Mouse (Mus musculus) neural tube, embryonic 13.5 days (tissue): ENCODE measurements around the gene Sh3tc1. TPM values are rescaled to one million over a fixed set of nuclear protein-coding genes. Genes with fewer than 3 reads are reported as not detected.

Experiments
- ATAC-seq: fragments of 200-750 bp; cut with Nextera tagmentation; 2 replicates; pipeline ENCODE4 v1.8.0; 2017; ENCODE audit warnings: low read depth, mild to moderate bottlenecking, moderate TSS enrichment, moderate library complexity
- H3K27ac ChIP-seq: fragments of 300-500 bp; sonication (generic); replicated peaks from 2 replicates; pipeline ENCODE4 v1.5.1; 2015; ENCODE audit warnings: moderate library complexity, mild to moderate bottlenecking, inconsistent platforms
- H3K27me3 ChIP-seq: fragments of 300-500 bp; sonication (generic); 2 replicates; pipeline ENCODE4 v1.6.1; 2015; ENCODE audit warnings: mild to moderate bottlenecking, inconsistent platforms
- H3K36me3 ChIP-seq: fragments of 300-500 bp; sonication (generic); 2 replicates; pipeline ENCODE4 v1.6.1; 2015; ENCODE audit warnings: mild to moderate bottlenecking, inconsistent platforms
- H3K4me1 ChIP-seq: fragments of 300-500 bp; sonication (generic); replicated peaks from 2 replicates; pipeline ENCODE4 v1.6.1; 2015; ENCODE audit warnings: inconsistent platforms
- H3K4me2 ChIP-seq: fragments of 300-500 bp; sonication (generic); 2 replicates; pipeline ENCODE4 v1.6.1; 2015; ENCODE audit warnings: inconsistent platforms, mild to moderate bottlenecking, moderate library complexity
- H3K4me3 ChIP-seq: fragments of 300-500 bp; sonication (generic); 2 replicates; pipeline ENCODE4 v1.5.1; 2015; ENCODE audit warnings: mild to moderate bottlenecking, inconsistent platforms
- H3K9ac ChIP-seq: fragments of 300-500 bp; sonication (generic); 2 replicates; pipeline ENCODE4 v1.6.1; 2015; ENCODE audit warnings: moderate library complexity, mild to moderate bottlenecking, inconsistent platforms
- H3K9me3 ChIP-seq: fragments of 300-500 bp; sonication (generic); 2 replicates; pipeline ENCODE4 v1.6.1; 2016; ENCODE audit warnings: inconsistent platforms
- whole genome bisulfite sequencing: fragments of 180-500 bp; shearing (Covaris S2); methylation state at CpG from one replicate; pipeline ENCODE4 v1.1.7; 2015; 5-methylcytosine and 5-hydroxymethylcytosine counted together
- polyA plus RNA-seq: library from polyadenylated mRNA; unstranded; fragments of >200 nt; fragmentation: Nextera tagmentation; extraction: Ambion mirVana; gene quantifications from 2 replicates; pipeline ENCODE4 v1.2.1, GENCODE M21; 2015

The Sh3tc1 gene
- polyA plus RNA-seq, 1 experiment from 2014 or later: 3.1 TPM

- Histone ChIP-seq H3K4me1 (no peaks in the 10 kb centered on the region), H3K27me3 (no peaks in the 10 kb centered on the region), H3K36me3 (no peaks in the 10 kb centered on the region), H3K4me3 (no peak overlapping the region), H3K9ac (no peak overlapping the region), H3K4me2 (no peak overlapping the region), H3K9me3 (no peaks in the 10 kb centered on the region), H3K27ac (no peak overlapping the region)
- 67% methylated on average over 4 of the region's 4 CpGs for WGBS
- ATAC-seq: no peak
These were observed 92.2 kb downstream of the Sh3tc1 start for GRCm38 (mm10) chr5:35647562-35647961.

Other genes starting within 250 kb of the Sh3tc1 start
- 2.3 and 2.9 TPM in 2 replicates for gene Cpz, start 214.3 kb downstream of the Sh3tc1 start, polyA plus RNA-seq
- 6.2 and 6.8 TPM in 2 replicates for gene Trmt44, start 164.9 kb downstream of the Sh3tc1 start, polyA plus RNA-seq
- gene Acox3, start 156.9 kb downstream of the Sh3tc1 start, polyA plus RNA-seq: 14.5 and 18.5 TPM in 2 replicates
- 16.2 TPM in 2 replicates for gene Htra3, start 60.2 kb downstream of the Sh3tc1 start, polyA plus RNA-seq
- gene Ablim2, start 17.9 kb upstream of the Sh3tc1 start, polyA plus RNA-seq: 9.8 and 10.3 TPM in 2 replicates
- gene Afap1, start 153.3 kb upstream of the Sh3tc1 start, polyA plus RNA-seq: 92.2 and 99.6 TPM in 2 replicates